Mouse (Mus musculus): ENCODE measurements at regions not wholly inside any gene's neighbourhood (a gene's known extent, or its start where the extent isn't known, plus 50 kb on each side); places are given as distances from the start of the nearest gene placed in this dataset.

DNA sequence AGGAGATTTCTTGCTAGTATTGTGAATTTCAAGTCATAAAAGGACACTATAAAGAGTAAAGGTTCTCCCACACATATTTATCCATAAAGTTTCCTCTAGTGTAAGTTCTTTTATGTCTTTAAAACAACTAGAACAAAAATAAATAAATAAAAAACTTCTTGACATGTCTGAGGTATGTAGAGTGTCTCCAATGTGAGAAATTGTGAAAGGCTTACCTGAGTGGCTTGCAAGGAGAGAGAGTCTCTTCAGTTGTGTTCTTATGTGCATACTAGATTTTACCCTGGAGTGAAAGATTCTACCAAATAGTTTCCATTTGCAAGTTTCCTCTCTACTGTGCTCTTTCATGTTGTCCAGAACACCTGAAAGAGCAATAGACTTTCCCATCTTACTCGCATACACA lies 276.8 kb downstream of the Ankrd50 start:
- no peak for DNase-seq

DNA sequence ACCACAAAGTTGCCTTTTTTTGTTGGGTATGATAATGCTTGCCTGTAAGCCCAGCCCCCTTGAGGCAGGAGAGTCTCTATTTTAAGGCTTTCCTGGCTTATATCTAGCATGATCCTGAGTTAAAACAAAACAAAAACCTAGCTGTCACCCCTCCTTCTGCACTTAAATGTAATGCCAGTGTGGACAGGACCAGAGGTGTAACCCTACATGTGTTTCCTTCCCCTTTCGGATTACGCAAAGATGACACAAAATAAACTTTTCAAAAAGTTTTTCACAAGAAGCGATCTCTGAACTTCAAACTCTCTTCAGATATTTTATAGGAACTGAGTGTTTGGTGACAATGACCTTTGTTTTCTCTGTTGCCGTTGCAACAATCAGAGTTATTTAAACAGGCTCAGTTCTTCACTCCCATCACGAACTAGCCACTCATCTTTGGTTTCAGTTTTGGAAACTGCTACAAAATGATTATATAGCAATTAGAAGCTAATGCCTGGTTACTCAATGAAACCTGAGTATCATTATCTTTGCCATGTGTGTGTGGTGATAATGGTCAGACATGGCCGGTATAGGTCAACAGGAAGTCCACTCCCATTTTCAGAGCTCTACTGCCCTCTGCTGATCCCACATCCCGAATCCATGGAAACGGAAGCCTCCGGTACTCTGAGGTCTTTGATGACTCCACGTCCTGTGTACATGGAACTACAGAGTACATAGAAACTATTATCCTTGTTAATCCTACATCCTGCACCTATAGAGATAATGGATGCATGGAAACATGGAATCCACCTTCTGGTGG lies 282.6 kb downstream of the Ankrd50 start:
- DNase-seq: peak; percentile 85

DNA sequence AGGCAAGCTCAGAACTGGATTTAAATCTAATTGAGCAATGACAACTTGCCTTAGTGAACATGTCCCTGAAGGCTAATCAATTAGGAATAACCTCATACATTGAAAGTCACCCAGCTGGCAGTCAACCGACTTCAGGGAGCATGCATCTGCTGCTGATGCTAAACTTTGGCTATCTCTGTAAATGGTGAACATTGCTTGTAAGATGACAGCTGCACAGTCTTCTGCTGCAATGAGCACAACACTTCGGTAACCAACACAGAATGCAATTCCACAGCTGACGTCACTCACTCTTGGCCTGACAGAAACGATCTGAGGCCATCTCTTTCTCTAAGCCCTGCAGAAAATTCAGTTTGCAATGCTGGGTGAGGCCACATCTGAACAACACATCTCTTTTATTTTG lies 290.6 kb downstream of the Ankrd50 start:
- no peak for DNase-seq

DNA sequence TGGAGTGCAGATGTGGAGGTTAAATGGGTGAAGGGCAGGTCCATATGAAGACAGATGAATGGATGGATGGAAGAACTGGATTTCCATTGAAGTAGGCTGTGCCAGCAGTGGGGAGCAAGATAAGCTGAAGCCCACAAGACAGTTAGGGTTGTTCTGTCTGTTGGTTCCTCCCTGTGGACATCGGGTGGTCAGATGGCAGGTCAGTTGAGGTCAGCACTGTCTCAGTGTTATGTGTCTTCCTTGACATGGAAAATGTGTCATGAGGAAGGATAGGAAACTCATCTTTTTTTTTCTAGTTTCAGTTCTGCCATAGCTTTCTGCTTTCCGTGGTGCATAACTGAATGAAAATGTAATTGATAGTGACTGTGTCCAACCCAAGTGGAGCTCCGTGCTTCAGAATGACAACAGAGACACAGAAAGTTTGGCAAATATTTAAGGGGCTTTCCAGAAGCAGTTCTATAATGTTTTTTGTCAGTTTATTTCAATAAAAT lies 297.2 kb downstream of the Ankrd50 start:
- DNase-seq: no peak

DNA sequence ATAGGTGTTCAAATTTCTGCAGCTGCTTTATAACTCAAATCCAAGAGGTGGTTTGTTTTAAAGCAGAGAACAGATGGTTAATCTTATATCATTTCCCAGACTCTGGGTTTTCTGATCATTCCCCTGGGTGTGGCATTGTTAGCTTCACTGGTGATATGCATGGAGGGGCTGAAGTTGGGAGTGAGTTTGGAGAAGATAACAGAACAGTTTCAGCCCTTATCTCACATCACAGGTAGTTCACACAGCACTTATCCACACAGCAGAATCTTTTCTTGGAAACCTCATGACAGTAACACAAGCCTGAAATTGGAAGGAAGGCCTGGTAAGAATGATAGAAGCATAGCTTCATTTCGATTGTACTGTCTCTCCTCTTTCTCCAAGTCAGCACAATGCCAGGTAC lies 298.1 kb downstream of the Ankrd50 start:
- DNase-seq: no peak

DNA sequence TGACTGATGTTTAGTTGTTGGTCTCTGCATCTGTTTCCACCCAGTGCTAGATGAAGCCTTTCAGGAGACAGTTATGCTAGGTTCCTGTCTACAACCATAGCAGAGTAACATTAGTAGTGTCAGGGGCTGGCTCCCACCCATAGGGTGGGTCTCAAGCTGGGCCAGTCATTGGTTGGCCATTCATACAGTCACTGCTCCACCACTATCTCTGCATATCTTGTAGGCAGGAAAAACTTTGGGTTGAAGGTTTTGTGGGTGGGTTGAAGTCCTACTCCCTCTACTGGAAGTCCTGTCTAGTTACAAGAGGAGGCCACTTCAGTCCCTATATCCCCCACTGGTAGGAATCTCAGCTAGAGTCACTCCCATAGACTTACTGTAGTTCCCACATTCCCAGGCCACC lies 306.3 kb downstream of the Ankrd50 start:
- DNase-seq: no peak

DNA sequence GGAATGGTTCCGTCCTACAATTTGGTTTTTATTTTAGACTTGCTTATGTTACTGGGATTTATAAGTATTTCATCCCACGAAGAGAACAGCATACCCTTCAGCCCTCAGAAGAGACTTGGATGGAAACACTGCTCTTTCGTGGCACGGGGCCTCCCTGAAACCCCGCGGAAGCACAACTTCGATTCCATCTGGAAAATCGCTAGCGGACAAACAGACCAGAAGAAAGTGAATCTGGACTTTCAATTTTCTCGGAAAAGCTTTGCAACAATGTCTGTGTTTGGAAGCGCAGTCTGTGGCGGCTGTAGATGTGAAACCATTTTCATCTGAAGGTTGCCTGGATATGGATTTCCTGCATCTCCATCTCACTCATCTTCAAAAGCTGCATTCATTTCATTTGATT lies 308.7 kb downstream of the Ankrd50 start:
- no peak for DNase-seq

DNA sequence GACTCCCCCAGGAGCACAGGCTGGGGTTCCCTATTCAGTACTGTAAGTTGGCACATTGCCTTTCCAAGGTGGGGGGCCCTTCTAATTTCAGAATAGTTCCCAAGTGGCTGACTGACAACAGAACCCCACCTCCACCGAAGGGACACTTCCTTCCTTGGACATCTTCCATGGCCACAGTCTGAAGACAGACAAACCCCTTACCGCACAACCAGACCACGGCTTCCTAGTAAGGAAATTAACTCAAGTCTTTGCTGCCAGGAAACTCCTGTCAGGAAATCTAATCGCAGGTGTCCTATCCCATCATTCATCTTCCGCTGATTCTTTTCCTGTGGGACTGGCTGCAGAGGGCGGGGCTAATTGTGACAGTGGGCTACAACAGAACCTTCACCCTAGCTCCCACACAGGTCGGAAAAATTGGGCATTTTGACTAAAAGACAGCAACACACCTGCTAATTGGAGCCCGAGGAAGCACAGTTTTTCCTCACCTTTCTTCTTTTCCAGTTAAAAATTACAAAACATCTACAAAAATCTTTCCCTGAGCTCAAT lies 309.8 kb downstream of the Ankrd50 start:
- peak; percentile 58 for DNase-seq

DNA sequence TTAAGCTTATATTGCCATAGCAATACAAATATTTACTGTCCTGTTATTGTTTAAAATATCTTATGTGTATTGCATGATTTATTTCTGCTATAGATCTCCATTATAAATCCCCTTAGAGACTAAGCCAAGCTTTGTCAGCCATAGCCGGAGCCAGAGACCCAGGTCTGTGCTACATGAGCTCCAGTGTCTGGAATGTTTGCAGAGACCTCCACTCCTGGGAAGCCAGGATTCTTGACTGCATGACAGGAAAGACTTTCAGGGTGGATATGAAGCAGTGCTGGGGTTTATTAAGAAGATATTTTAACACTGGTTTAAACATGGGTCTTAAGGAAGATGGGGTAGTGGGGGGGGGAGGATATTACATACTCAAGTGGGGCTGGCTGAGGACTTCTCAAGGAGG lies 332.2 kb downstream of the Ankrd50 start:
- no peak for DNase-seq

DNA sequence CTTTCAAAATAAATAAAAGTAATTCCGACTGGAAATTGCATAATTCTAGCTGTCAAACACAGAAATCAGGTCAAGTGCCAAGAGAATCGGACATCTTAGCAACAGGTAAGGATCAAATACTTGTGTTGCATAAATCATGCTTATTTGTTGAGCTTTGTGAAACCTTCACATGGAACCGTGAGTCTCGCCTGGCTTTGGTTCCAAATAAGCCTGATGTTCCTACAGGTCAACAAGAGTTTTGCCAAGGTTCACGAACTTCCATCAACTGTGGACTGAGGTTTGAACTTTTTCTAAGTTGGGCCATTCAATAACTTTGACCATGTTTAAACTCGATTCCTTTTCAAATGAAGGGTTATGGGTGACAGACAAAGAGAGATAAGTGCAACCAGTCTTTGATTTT lies 332.8 kb downstream of the Ankrd50 start:
- no peak for DNase-seq

DNA sequence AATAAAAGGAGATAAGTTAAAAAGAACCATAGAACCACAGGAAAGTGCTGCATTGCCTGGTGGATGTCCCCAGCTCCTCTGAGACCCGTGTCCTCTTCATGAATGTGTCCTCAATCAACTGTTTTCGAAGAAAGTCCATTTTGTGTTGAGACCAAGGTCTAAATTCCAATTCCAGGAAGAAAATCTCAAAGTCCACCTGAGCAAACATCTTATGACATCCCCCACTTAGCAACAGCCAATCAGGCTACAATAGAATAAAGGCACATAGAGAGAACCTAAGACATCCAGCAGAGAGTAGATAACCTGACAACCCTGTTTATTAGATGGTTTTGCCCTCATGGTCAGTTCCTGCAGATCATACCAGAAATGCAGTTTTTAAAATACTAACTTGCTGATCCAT lies 338.0 kb downstream of the Ankrd50 start:
- DNase-seq: no peak

DNA sequence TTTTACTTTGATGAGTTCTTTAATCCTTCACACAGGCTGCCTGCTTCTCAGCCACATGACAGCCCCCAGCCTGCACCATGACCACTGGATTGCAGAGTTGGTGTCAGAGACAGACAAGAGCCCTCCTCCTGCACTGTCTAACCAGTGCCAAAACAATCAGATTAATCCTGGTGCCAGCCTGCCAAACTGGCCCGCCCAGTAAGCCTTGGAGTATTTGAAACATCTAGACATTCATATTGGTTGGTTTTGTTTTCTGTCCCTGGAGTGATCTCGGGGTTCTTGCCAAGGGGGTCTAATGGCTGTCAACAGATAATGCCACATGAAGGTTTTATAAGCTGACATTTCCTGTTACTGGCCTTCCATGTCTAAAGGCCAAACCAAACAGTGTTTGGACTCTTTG lies 339.2 kb downstream of the Ankrd50 start:
- peak; percentile 44 for DNase-seq

DNA sequence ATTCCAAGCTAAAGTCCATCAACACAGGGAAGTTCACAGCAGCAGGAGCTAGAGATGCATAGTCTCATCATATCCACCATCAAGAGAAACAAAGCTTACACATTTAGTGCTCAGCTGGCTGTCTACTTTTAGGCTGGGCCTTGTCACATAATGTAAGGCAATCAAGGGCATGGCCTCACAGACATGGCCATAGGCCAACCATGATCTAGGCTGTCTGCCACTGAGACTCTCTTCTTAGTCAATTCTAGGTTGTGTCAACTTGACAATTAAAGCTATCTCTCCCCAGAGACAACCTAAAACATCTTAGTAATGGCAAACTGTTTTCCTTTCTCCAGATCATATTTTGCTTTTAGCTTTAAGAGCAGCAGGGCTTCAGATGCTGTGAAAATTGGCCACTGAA lies 340.0 kb downstream of the Ankrd50 start:
- peak; percentile 33 for DNase-seq

DNA sequence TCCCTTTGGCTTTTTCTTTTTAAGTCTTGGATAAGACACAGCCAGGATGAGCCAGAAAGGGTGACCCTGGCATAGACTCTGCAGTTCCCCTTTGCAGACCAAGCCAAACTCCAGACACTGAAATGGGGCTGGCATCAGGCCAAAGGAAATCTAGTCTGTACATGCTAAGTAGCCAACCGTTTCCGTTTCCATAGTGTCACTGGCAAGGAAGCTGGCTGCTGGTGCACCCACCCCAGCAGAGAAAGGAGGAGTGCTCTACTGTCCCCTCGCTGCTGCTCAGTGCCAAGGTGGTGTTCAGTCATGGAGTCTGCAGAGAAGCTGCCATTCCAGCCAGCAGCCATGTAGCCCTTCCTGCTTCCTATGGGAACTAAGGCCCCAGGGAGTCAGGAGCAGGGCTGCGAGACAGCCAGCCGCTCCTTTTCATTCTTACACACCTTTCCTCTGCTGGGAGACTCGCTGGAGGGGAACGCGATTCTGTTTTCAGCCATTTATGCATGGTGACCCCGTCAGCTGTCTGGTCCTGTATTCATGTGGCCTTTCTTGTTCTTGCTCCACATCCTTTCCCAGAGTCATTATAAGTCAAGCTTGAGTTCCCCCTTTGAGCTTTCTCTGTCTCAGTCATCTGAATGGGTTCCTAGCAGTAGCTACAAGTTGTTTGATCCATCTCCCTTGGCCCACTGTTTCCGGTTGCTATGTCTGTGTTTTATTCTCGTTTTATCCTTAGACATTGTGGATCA lies 341.3 kb downstream of the Ankrd50 start:
- peak; percentile 90 for DNase-seq

DNA sequence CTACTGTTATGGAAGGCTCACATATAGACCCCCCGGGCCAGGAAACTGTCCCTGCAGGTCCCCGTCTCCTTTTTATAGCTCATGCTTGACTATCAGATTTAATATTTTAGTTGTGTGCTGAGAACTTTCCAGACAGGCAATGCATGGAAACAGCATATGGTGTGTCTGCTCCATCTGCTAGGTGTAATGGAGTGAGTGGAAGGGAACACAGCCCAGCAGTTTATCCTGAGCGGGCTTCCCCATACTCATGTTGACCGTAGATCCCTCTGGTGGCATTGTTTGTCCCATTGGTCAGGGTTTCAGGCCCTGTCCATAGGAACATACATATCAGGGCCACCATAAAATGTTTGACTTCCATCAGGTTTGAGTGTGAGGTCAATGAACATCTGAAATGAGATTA lies 345.3 kb downstream of the Ankrd50 start:
- DNase-seq: no peak

DNA sequence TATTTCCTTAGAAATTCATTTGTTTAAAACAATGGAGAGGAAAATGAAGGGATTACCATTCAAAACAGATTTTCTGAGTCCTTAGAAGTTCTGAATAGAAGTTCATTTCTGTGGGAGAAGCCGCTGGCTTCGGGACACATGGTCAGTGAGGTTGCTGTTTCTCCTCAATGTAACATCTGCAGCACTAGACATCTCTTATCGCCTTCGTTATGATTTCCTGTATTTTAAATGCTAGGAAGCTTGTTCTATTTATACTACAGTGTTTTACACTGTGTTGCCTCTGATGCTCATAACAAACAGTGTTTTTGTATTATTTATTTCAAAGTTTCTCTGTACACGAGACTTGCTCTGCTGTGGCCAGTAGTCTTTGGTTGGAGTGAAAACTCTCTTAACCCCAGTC lies 346.6 kb downstream of the Ankrd50 start:
- no peak for DNase-seq

DNA sequence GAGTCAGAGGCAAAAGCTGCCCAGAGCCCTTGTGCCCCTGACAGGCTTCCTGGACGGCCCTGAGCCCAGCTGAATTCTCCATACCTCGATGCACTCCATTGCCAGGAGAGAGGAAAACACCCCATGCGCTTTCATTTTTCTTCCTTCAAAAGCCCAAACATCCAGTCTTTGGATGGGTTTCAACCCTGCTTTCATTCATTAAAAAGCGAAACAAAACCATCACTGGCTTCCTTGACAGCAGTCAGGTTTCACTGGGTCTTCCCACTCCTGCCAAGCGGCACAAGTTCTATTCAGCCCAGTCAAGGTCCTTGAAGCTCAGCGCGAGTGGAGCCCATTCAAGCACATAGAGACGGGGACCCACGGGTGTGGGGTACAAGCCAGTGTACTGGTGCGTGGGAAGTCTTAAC lies 348.8 kb downstream of the Ankrd50 start:
- DNase-seq: peak; percentile 31

DNA sequence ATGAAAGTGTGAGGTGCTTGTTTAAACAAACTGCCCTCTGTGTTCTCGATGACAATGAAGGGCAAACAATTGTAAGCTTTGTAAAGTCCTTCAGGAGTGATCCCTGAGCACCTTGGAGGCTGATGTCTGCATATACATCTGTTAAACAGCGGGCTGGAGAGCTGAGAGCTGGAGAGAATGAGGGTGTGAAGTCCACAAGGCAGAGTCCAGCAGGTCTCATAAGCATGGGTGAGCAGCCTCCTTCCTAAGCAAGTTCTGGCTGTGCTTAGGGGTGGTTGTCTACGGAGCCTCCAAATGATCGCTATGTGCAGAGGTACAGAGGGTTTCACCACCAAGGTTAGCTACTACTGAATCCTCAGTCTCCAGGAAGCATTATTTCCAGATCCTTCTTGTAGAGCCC lies 350.2 kb downstream of the Ankrd50 start:
- DNase-seq: no peak

DNA sequence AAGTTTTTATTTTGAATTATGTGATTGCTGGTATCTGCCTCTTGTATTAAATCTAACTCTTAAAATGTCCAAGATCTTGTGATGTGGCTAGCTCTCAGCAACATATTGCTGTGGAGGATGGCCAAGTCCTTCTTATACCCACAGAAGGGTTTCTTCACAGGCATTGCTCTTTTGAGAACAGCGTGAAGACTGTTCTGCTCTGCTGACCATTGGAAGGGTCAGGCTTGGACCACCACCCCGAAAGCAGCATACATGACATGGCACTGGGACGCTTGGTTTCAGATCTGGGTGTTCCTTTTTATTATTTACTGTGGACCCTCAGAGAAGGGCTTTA lies 352.8 kb downstream of the Ankrd50 start:
- no peak for DNase-seq

DNA sequence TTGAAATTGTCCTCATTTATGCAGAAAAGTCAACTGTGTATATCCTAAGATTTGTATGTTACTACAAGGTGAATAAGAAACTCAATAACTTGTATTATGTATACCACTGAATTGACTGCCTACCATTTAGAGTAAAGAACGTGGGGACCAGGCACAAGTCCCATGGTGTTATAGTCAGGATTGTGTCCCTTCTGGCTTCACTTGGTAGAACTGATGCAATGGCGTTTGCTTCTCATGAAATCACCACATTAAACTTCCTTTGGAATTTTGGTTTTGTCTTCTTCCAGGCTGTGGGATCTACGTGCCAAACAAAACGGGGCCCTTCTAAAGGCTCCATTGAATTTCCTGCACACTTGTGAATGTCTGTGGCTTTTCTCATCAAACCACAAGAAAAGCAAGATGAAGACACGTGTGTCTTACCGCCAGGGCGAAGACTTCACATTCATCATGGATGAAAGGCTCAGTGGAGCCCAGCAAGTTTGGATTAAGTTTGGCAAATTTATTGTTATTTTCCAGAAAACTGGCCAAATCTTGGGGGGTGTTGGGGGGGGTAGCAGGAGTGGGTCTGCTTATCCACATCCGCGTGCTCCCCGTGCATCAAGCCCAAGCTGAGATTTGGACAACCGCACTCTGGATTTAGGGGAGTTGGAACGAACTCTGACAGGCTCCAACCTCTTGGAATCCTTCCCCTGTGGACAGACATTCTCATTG lies 353.3 kb downstream of the Ankrd50 start:
- DNase-seq: peak; percentile 71

DNA sequence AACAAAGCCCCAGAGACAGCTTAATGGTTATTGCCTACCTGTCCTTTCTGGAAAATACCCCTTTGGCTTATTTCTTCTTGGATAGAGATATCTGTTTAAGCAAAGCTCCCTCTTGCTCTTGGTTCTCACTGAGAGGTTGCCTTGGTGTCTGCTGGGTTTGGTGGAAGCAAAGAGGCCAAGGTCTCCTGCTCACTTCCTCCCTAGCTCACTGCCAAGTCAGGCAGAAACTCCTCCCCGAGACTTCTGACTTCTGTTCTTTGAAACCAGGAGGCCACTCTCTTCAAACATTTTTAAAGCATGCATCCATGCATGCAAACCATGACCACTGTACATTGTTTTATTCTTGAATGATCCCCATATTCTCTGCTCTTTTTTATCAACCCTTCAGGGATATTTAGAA lies 354.6 kb downstream of the Ankrd50 start:
- no peak for DNase-seq

DNA sequence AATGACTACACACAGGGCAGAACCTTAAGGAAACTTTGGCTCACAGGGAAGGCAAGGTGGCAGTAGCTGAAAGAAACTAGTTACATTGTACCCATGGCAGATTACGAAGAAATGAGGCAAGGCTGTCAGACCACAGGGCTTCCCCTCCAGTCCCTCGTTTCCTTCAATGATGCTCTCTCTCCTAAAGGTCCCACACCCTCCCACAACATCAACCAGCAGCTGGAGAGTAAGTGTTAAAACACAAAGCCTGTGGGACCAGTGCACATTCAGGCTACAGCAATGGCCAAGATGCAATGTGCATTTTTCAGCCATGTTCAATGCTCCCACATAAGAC lies 355.5 kb downstream of the Ankrd50 start:
- DNase-seq: no peak

DNA sequence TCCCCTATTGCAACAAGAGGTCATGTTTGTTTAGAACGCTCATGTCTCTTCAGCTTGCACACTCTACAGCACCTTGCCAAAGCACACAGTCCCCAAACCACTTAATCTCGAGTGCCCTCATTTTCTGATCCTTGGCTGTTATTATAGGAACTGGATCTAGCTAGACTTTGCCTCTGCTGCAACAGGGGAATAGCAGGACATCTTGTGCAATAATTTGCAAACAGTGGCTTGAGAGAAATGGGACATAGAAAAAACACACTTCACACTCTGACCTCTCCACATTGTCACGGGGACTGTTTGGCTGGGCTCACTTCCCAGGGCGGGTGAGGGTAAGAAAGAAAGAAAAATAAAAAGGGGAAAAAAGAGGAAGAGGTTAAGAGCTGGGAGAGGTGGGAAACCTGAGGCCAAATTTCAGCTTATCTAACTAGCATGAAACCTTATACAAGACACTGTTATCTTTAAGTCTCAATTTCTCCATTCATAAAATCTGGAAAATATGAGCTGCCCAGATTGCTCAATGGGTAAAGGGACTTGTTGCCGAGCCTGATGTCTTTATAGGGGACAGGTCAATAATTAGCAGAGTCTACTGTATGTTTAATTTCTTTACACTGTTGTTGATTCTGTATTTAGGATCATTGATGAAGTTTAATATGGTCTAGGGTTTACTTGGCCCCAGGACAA lies 356.0 kb downstream of the Ankrd50 start:
- peak; percentile 62 for DNase-seq
